Mouse (Mus musculus) MEL (cell line): ENCODE data around the gene Cdcp1.

Experiments used
- CHD2 ChIP-seq: IDR thresholded peaks from 2 replicates; pipeline ENCODE4 v1.6.1; 2011; ENCODE audit warnings: low read length, improper control_type of control experiment
- CTCF ChIP-seq, 3 experiments: IDR thresholded peaks in 2 of 3; conservative IDR thresholded peaks in 1 of 3; 2 replicates each; pipeline ENCODE4 v1.5.1; 2011 to 2012; ENCODE audit warnings: low read length in 3 of 3, low read depth in 2 of 3, mild to moderate bottlenecking in 2 of 3, improper control_type of control experiment in 1 of 3, inconsistent platforms in 1 of 3, mixed read lengths in 1 of 3, moderate library complexity in 1 of 3; ENCODE audit not compliant: control insufficient read depth in 1 of 3, insufficient read depth in 1 of 3, poor library complexity in 1 of 3, severe bottlenecking in 1 of 3
- E2F4 ChIP-seq: IDR thresholded peaks from 2 replicates; pipeline ENCODE4 v1.6.1; 2011; ENCODE audit warnings: low read depth, low read length, improper control_type of control experiment, borderline replicate concordance
- ELF1 ChIP-seq: IDR thresholded peaks from 2 replicates; pipeline ENCODE4 v1.6.1; 2014; ENCODE audit warnings: low read depth, mild to moderate bottlenecking, inconsistent platforms, low read length, improper control_type of control experiment, moderate library complexity
- ETS1 ChIP-seq: IDR thresholded peaks from 2 replicates; pipeline ENCODE4 v1.6.1; 2012; ENCODE audit warnings: low read depth, mild to moderate bottlenecking, inconsistent platforms, low read length, improper control_type of control experiment, moderate library complexity
- GABPA ChIP-seq: IDR thresholded peaks from 2 replicates; pipeline ENCODE4 v1.6.1; 2012; ENCODE audit warnings: low read depth, mild to moderate bottlenecking, inconsistent platforms, low read length, improper control_type of control experiment, moderate library complexity
- MXI1 ChIP-seq: IDR thresholded peaks from 2 replicates; pipeline ENCODE4 v1.6.1; 2011; ENCODE audit warnings: mild to moderate bottlenecking, low read depth, low read length, improper control_type of control experiment
- POLR2A ChIP-seq, 2 experiments: IDR thresholded peaks; 2 replicates each; pipeline ENCODE4 v1.6.1; 2011 to 2012; ENCODE audit warnings: low read length in 2 of 2, mild to moderate bottlenecking in 2 of 2, control low read depth in 1 of 2, improper control_type of control experiment in 1 of 2, low read depth in 1 of 2, moderate library complexity in 1 of 2; ENCODE audit not compliant: control insufficient read depth in 1 of 2, insufficient read depth in 1 of 2, poor library complexity in 1 of 2

- no peak for TF ChIP-seq POLR2A (IDR thresholded peaks at IDR 0.05; ENCODE audit: control insufficient read depth in 1 of 2, insufficient read depth in 1 of 2, low read depth in 1 of 2, low read length in 2 of 2, poor library complexity in 1 of 2)
- TF ChIP-seq ELF1: no peak
- TF ChIP-seq E2F4: no peak
- no peak for TF ChIP-seq CTCF (IDR thresholded peaks at IDR 0.05 in 2 of 3, conservative IDR thresholded peaks at IDR 0.05 in 1 of 3; ENCODE audit: control insufficient read depth in 1 of 3, insufficient read depth in 1 of 3, low read depth in 2 of 3, low read length in 3 of 3, poor library complexity in 1 of 3, severe bottlenecking in 1 of 3)
- TF ChIP-seq MXI1: no peak
- TF ChIP-seq GABPA: no peak
- no peak for TF ChIP-seq CHD2
- no peak for TF ChIP-seq ETS1
These were observed 9.3 kb downstream of the Cdcp1 start for GRCm38 (mm10) chr9:123206526-123206925.
